Mouse (Mus musculus) CH12.LX (cell line): Measurements from ENCODE around the gene Gm4559.
"Not testable (repeated sequence)": the region's sequence is repeated elsewhere in the genome, so short reads cannot be mapped to it uniquely, and the experiment has no call there.

Source experiments
- CTCF ChIP-seq, 2 experiments: IDR thresholded peaks in 1 of 2; conservative IDR thresholded peaks in 1 of 2; 2 replicates each; pipeline ENCODE4 v1.5.1; 2011 to 2012; ENCODE audit warnings: low read depth in 2 of 2, low read length in 2 of 2, improper control_type of control experiment in 1 of 2, inconsistent platforms in 1 of 2, mild to moderate bottlenecking in 1 of 2, moderate library complexity in 1 of 2
- MAFK ChIP-seq: IDR thresholded peaks from 2 replicates; pipeline ENCODE4 v1.6.1; 2011; ENCODE audit warnings: low read length, improper control_type of control experiment; ENCODE audit not compliant: insufficient replicate concordance
- POLR2A ChIP-seq: IDR thresholded peaks from 2 replicates; pipeline ENCODE4 v1.6.1; 2011; ENCODE audit warnings: low read depth, mild to moderate bottlenecking, improper control_type of control experiment, low read length

- peak in 1 of 2 experiments; percentile 18; a peak in 1 of 4 replicates for TF ChIP-seq CTCF (conservative IDR thresholded peaks at IDR 0.05 in 1 of 2, IDR thresholded peaks at IDR 0.05 in 1 of 2; ENCODE audit: low read depth in 2 of 2, low read length in 2 of 2)
- TF ChIP-seq MAFK, POLR2A: not testable (repeated sequence)
These were observed 5.1 kb upstream of the Gm4559 start for GRCm38 (mm10) chr7:142279291-142279690.
